Mouse (Mus musculus): ENCODE measurements around the gene Mylk3. TPM values are rescaled to one million over a fixed set of nuclear protein-coding genes. Genes with fewer than 3 reads are reported as not detected.
A peak's percentile ranks its signal among the peaks of the same experiment; 100 is the strongest.

Gene Mylk3
- total RNA-seq, 2 experiments from 2014 or later: 3.7 to 4.4 TPM

GRCm38 (mm10) chr8:85327036-85327435 lies 59.1 kb downstream of the Mylk3 start:
- DNase-seq (ENCODE audit: low spot score in 2 of 2): no peak

- DNase-seq (ENCODE audit: low spot score in 2 of 2): no peak
Measured at GRCm38 (mm10) chr8:85323084-85323483, 63.1 kb downstream of the Mylk3 start.

GRCm38 (mm10) chr8:85321981-85322380 lies 64.2 kb downstream of the Mylk3 start:
- no peak for DNase-seq (ENCODE audit: low spot score in 2 of 2)

GRCm38 (mm10) chr8:85318534-85318933 lies 67.6 kb downstream of the Mylk3 start:
- DNase-seq (ENCODE audit: low spot score in 2 of 2): no peak

- no peak for DNase-seq (ENCODE audit: low spot score in 2 of 2)
Measured at GRCm38 (mm10) chr8:85313036-85313435, 73.1 kb downstream of the Mylk3 start.

GRCm38 (mm10) chr8:85311743-85312142 lies 74.4 kb downstream of the Mylk3 start:
- DNase-seq (ENCODE audit: low spot score in 2 of 2): no peak

- DNase-seq (ENCODE audit: low spot score in 2 of 2): no peak
Measured at GRCm38 (mm10) chr8:85308564-85308963, 77.6 kb downstream of the Mylk3 start.

GRCm38 (mm10) chr8:85303531-85303930 lies 82.6 kb downstream of the Mylk3 start:
- DNase-seq (ENCODE audit: low spot score in 2 of 2): no peak

- no peak for DNase-seq (ENCODE audit: low spot score in 2 of 2)
Measured at GRCm38 (mm10) chr8:85302931-85303330, 83.2 kb downstream of the Mylk3 start.

- DNase-seq (ENCODE audit: low spot score in 2 of 2): no peak
Measured at GRCm38 (mm10) chr8:85301941-85302340, 84.2 kb downstream of the Mylk3 start.

- peak; percentile 93 to 97 for DNase-seq (ENCODE audit: low spot score in 2 of 2)
Measured at GRCm38 (mm10) chr8:85299434-85300077, 86.6 kb downstream of the Mylk3 start, which contains the start of the genes Orc6 and Vps35. TSS of gene Orc6 (plus strand) at chr8:85299632. TSS of gene Vps35 (minus strand) at chr8:85299802.

GRCm38 (mm10) chr8:85298600-85299433 lies 87.3 kb downstream of the Mylk3 start:
- DNase-seq (ENCODE audit: low spot score in 2 of 2): no peak

GRCm38 (mm10) chr8:85286846-85287245 lies 99.3 kb downstream of the Mylk3 start:
- DNase-seq (ENCODE audit: low spot score in 2 of 2): no peak

Other genes with a start within 250 kb of the Mylk3 start
- not detected for gene Cks1brt, start 234.4 kb downstream of the Mylk3 start, total RNA-seq (2021)
- gene Olfr371, start 160.4 kb downstream of the Mylk3 start, total RNA-seq (2021): not detected
- gene Orc6, start 86.7 kb downstream of the Mylk3 start, total RNA-seq (2021): 10 to 100 TPM; 25.9 to 26.8 TPM
- gene Vps35, start 86.5 kb downstream of the Mylk3 start, total RNA-seq (2021): 10 to 100 TPM; 69.9 to 71.8 TPM
- gene 4921524J17Rik, start 46.5 kb upstream of the Mylk3 start, total RNA-seq (2021): 10 to 100 TPM; 23.1 to 24.9 TPM
- 10 to 100 TPM; 33.9 to 36.6 TPM for gene Gpt2, start 106.2 kb upstream of the Mylk3 start, total RNA-seq (2021)
- gene Dnaja2, start 169.0 kb upstream of the Mylk3 start, total RNA-seq (2021): 100 to 1,000 TPM; 160 to 170 TPM

Data from gastrocnemius, postnatal 4 days (tissue).